Mouse (Mus musculus) brain, adult 2 months (tissue): ENCODE data around the gene Usp21.
"Not testable (repeated sequence)": the region's sequence is repeated elsewhere in the genome, so short reads cannot be mapped to it uniquely, and the experiment has no call there.

Experiments
- DNase-seq: peaks from one replicate; pipeline ENCODE4 v3.0.0; 2011; ENCODE audit warnings: low read depth, low spot score

The Usp21 gene

DNA sequence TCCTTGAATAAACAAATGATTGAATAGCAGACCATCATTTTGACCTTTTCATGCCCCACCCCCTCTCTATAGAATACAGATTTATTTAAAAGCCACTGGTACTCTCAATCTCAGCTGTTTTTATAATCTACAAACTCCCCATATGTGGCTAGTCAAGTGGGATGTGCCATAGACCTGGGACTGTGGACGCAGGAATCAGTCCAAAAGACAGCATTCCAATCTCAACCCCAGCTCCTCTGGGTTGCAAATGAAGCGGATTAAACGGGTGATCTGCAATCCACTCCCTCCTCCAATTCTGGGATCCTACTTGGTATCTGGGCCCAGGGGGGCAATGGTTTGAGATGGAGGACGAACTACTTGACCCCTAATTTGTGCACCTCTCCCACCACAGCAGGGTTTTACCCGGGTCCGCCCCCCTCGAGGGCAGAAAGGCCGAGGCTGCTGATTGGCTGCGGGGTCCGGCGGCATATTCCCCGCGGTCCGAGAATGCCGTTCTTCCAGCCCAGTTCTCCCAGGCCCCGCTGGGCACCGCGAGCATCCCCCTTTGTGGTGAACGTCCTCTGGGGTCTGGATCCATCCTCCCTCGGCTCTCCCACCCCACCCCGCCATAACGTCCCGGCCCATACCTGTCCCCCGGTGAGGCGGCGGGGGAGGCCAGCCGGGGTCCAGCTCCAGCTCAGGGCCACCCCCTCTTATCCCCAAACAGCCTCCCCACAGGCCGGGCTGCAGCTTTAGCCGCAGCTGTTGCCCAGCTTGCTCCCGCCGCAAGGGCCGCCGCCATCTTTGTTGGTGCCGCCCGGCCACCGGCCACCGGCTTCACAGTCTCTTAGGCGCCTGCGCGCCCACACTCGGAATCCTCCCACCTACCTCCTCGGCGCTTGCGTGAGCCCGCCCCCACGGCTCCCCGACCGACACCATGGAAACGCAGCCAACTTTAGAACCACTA is at the start of gene Usp21:
Usp21 (minus strand) TSS at position 856 of the 946 bp plus-strand sequence.
- peak; percentile 97 for DNase-seq

DNA sequence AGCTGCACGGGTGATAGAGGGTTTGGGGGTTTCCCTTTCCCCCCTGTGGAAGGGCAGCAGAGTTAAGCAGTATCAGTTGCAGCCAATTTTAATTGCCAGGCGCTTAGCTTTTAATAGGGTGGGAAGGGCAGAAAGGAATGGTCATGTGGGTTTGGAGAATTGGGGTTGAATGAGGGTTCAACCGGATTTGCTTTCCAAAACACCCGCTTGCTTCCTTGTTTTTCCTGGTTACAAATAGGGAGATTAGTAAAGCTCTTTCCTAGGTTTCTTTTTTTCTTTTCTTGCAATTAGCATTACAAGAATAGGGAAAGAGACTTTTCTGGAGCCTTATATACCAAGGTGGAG is 42.4 kb upstream of the Usp21 start:
- peak; percentile 43 for DNase-seq

DNA sequence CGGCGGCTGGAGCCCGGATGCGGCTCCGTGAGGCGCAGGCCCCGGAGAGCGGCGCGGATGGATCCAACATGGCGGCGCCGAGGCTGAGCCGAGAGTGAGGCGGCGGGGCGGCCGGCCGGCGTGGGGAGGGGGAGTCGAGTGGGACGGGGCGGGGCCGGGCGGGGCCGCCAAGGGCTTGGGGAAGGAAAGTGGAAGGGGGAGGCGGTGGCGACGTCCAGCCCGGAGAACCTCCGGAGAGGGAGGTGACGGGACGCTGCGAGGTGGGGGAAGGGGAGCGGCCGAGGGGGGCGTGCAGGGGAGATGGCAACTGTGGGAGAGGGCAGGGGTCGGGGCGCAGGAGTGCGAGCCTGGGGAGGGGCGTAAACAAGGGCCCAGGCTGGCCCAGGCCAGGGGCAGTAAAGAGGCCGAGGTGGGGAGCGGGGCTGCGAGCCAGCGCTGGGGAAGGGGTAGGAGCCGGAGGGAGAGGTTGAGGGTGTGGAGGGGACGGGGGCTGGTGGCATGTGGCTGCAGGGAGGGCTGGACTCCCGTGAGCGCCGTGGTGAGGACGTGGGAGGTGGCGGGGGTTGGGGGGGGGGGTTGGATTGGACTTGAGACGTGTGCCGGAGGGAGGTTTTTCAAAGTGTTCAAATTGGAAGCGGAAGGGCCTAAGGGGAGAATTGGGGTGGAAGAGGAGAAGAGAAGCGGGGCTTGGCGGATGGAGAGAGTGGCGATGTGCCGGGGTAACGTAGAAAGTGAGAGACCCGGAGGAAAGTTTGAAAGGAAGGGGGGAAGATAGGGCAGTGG is 41.8 kb upstream of the Usp21 start:
- peak; percentile 45 for DNase-seq

DNA sequence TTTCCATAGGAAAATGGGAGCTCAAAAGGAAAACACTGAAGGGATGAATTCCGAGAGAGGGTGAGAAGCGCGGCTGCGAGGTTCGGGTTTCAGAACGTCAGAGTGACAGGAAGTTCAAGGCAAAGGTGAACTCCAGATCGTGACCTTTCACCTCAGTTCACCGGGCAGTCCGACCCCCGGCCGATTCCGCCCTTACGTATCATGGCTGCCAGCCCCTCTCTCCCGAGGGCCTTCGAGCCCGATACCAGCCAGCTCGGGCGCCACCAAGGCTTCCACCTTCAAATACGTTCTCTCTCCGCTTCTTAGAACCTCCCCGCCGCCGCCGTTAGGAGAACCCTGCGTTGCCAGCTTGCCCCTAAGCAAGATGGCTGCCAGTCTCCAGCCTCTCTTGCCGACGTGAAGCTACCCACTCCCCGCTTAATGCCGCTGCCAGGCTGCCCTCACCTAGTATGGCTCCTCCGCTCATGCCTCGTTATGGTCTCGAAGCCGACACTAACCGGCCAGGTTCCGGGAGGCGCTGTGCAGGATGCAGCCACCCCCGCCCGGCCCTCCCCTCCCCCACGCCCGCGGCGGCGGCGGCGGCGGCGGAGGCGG is 41.1 kb upstream of the Usp21 start, which contains the start of gene Dedd:
Dedd (plus strand) TSS at position 307 of the 594 bp plus-strand sequence.
- peak; percentile 99 for DNase-seq

DNA sequence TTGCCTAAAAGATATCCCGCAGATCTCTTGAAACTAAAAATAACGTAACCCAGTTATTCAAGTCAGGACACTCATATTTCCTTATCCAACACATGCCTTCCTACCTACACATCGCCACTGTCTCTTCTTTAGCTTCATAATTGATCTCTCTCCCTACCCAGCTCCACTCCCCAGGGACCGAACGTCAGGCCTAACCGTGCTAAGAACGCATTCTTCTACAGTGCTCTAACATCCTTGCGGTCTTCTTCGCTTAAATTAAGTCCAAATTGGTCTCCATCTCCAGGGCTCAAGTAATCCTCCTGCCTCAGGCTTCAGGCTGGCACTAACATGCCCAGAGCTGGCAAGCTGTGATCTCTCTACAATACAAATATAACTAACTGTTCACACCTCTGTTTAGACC is 40.5 kb upstream of the Usp21 start:
- DNase-seq = peak; percentile 28

DNA sequence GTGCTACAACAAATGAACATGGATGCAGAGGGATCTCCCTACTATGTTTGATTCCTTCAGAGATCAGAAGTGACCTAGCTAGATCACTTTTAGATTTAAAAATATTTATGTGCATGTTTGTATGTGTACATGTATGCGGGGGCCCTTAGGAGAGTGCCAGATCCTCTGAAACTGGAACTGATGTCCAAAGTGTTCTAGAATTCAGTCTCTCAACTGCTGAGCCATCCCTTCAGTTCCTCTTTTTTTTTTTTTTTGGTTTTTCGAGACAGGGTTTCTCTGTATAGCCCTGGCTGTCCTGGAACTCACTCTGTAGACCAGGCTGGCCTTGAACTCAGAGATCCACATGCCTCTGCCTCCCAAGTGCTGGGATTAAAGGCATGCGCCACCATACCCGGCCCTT is 38.8 kb upstream of the Usp21 start:
- DNase-seq = not testable (repeated sequence)

DNA sequence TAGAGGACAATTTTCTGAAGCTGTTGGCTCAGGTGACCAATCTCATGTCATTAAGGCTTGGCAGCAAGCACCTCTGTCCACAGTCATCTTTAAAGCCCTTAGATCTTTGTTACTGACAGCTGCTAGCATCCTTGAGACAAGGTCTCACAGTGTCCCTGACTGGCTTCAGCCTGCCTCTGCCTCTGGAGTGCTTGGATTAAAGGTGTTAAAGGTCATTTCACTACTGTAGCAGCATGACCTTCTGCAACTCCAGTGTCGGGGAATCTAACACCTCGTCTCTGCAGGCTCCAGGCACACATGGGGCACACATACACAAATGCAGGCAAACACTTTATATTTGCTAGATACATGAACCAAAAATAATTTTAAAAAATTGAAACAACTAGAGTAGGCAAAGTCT is 37.8 kb upstream of the Usp21 start:
- DNase-seq = no peak

DNA sequence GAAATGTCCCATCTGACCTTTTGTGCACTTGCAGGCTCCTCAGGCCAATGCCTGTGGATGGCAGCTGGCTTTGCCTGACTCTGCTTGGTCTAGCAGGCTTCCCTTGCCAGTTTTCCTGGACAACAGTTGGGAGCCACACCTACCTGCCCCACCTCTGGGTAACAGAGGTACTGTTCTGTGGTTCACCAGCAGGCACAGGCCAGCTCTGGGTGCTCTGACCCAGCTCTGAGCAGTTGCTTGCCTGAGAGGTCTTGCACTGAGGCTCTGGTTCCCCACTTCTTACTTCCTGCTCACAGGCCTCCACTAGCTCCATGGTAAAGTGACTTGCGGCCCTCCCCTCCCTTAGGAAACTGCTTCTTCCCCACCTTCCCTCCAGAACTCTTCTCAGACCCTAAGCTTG is 34.2 kb upstream of the Usp21 start:
- DNase-seq = no peak

DNA sequence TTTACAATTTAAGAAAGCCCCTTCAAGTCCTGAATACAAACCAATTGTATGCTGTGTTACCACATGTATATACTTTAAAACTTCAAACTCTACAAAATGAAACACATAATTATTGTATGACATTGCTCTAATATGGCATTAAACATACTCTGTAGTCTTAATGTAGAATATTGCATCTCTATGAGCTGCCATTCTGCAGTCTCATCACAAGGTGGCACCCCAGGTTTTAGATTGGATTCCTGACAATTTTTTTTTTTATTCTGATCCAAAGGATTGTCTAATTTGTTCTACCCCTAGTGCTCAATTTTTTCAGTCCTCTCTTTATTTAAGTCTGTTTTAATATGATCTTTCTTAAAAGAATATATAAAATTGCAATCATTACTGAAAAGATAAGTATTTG is 33.6 kb upstream of the Usp21 start:
- DNase-seq = peak; percentile 35

DNA sequence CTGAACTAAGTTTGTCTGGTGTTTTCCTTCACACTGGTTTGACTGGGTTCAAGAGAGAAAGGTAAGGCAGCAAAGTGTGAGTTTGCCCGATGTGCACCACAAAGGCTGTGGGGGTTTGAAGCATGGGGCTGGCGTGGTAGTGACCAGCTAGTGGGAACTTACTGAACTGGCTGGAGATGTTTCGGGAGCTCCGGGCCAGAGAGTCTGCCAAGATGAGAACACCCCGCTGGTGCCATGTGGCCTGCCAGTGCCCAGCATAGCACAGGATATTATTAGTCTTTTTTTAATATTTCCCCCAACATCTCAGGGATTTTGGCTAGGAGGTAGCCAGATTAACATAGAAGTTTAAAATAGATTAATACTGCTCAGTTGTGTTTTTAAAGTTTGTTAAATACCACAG is 32.4 kb upstream of the Usp21 start:
- DNase-seq = peak; percentile 74

DNA sequence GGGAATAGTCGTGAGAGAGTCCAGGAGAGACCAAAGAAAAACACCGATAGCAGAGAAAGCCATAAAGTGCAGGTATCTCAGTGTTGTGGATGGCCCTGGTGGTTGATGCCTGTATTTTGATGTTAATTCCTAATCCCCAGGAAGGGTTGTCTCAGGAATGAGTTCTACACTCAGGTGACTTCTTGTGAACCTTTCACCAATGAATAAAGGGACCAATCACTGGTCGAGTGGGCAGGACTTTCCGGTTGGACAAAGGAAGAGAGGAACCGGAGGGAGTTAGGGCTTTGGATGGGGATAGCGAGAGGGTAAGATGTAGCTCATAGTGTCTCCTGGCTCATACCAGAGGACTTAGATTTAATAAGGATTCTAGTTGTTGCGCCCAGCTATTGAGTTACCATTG is 32.0 kb upstream of the Usp21 start:
- peak; percentile 19 for DNase-seq

DNA sequence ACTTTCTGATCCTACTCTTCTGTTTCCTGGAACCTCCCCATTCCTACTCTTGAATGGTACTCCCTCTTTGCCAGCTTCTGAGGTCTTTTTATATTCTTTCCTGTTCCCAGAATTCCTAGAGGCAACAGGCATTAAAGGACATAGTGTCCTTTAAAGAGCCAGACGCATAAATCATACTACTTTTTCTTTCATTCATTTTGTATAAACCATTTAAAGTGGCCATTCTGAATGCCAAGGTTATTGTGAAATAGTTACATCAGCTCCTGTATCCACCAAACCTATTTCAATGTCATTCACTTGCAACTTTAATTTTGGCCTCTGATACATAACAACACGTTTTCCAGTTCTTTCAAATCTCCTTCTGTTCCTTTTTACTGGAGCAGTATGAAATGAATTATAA is 21.5 kb upstream of the Usp21 start:
- no peak for DNase-seq

DNA sequence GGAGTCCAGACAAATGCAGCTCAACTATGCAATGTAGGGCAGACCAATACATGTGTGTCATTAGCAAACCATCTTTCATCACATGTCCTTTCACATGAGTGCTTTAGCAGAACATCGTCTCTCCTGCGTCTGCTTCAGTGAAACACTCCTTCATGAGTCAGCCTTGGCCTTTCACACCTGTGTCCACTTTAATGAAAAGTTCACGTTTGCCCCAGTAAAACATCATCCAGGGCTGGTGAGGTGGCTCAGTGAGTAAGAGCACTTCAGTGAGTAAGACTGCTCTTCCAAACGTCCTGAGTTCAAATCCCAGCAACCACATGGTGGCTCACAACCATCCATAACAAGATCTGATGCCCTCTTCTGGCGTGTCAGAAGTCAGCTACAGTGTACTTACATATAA is 18.4 kb upstream of the Usp21 start:
- not testable (repeated sequence) for DNase-seq

DNA sequence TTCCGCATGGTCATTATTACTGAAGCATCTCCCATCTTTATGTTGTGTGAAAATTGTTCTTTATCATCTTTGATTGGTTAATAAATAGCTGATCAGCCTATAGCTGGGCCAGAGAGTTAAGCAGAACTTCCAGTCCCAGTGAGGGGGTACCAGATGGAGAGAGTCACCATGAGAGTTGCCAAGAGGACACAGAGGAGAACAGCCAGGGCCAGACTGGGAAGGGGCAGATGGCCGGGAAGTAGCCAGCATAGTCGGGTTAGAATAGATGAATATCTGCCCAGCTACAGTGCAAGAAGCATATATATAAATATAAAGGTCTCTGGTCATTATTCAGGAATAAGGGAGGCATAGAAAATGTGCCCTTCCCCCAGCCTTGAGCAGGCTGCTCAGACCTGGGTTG is 10.4 kb upstream of the Usp21 start:
- no peak for DNase-seq

DNA sequence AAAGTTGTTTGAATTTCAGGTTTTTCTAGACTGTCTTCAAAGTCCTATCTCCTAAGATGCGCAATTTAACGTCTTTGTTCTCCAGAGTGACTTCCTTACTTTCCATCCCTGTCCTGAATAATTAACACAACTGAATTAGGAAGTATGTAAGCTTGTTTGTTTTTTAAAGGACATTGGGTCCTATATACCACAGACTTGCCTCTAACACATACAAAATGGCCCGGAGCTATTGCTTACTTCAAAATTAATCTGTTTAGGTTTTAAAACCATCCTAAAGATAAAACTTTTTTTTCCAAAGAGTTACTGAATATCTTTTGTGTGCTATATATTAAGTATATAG is 7.2 kb upstream of the Usp21 start:
- DNase-seq = no peak

DNA sequence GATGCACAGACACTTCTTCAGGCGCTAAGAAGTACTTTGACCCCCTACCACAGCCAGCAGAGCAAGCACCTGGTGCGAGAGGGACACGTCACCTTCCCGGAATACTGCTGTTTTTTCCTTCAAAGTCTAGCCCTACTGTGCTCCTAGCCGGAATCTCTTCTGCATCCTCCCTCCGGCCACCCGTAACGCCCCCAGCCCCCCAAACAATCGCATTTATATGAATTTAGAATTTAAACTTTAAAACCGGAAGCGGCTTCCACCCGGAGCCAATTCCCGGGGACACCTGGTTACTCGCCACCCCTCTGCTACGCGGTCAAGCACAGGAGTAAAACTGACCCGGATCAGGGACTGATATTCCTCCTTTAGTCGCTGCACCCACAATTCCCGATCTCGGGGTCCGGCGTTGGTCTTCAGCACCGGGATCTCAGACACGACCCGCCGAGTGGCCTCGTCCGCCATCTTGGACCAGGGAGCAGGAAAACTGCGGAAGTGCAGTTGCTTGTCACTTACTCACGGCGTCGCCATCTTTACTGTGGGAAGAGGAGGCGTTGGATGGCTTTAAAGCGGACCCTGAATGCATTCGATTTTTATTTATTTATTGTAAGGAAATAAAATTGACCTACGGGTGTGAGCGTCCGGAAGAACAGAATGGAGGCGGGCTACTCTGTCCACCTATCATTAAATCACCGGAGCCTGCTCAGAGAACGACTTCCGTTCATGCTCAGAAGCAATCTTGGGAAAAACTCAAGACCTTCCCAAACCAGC is 6.7 kb upstream of the Usp21 start, which contains the start of gene Ufc1:
Ufc1 (minus strand) TSS at position 727 of the 765 bp plus-strand sequence.
- DNase-seq = peak; percentile 96

DNA sequence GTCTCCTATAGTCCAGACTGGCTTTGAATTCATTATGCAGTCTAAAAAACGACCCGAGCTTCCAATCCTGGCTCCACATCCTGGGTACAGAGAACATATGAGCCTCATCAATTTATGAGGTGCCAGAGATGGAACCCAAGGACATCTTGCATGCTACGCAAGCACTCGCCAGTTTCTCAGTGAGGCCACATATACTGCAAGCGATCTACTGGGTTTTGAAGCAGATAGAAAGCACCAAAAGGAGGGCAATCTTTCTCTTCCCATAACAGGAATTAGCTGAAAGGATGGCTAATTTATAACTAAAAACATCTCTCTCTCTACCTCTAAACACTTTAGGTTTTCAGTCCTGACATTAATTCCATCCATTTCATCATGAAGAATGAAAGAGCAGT is 6.1 kb upstream of the Usp21 start:
- DNase-seq = peak; percentile 37

DNA sequence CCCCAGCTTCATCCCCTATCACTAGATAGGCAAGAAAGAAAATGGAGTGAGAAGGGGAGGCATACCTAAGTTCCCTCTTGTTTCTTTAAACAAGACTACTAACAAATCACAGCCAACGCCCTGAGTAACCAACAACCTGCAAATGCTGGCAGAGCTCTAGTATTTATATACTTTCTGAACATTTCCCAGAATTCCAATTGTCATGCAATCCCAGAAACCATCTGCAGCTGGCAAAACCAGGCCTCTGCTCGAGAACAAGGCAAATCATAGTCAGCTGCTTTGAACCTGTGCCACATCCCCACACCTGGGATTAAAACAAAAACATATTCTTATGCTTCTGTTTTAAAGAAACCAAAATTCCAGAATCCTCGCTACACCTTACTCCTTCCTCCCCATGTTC is 5.6 kb upstream of the Usp21 start:
- no peak for DNase-seq

DNA sequence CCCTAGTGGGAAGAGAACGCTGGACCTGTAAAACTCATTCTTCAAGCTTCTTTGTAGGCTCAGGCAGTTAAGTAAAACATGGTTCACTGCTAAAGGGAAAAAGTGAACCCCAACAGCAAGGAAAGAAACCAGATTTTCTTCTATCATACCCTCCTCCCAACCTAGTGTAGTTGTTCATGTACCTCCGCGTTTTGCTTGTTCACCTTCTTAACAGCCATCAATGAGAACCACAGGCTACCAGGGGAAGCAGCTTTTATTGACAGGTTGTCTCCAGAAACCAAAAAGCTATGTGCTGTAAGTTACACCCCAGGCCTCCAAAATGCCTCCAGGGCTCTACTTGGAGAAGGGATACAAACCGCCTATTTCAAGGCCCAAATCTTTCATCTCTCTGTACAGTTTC is 537 bp upstream of the Usp21 start:
- no peak for DNase-seq

DNA sequence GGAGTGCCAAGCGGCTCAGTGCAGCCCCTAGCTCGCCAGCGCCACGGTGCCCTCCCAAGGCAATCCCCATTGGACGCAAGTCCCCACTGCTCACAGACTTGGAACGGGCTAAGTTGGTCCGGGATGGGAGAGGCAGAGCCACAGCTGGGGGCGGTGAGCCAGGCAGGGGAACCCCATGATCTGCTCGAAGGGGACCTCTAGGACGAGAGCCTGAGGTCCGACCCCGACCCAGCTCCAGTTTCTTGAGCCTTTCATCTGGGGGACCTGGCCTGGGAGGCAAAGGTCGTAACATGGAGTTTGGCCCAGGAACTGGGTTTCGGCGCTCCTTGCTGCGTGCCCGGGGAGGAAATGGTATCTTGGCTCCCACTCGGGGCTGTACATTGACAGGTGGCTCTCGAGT is 1.3 kb downstream of the Usp21 start:
- DNase-seq = no peak

DNA sequence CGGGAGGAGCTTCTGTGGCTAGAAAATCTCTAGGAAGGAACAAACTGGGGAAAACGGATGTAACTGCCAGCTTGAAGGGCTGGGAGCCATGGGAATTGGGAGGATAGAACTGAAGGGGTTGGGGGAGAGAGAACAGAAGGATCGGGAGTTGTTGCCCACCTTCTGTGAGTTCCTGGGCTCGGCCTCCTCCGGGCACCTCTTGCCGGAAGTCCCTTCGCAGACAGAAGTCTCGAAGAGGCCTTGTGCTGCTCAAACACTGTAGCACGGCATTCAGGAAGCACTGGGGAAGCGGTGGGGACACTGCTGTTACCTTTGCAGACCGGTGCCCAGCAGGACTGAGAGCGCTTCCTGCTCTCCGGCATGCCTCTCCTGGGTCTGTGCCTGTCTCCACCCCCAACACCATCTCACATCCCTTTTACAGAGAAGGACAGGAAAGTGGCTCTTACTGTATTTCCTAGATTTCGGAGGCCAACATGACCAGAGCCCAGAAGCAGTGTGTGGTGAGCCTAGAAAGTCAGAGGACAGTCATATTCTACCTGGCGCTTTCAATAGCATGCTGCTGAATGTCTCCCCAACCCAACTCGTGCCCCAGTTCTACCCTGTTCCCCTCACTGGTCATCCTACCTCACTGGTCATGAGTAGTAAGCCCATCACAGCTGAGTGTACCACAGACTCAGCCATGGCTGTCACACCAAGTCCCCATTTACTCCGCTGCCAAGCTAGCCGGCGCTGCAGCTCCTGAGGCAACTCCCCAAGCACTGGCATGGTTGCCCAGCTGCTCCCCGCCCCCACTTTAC is 2.5 kb downstream of the Usp21 start:
- no peak for DNase-seq
